Mouse (Mus musculus) stomach, embryonic 14.5 days (tissue): ENCODE data around the gene Cmtm1. TPM values are rescaled to one million over a fixed set of nuclear protein-coding genes. Genes with fewer than 3 reads are reported as not detected.
"Not testable (repeated sequence)": the region's sequence is repeated elsewhere in the genome, so short reads cannot be mapped to it uniquely, and the experiment has no call there.

Experiments
- ATAC-seq: fragments of 200-750 bp; cut with Nextera tagmentation; 2 replicates; pipeline ENCODE4 v1.8.0; 2017; ENCODE audit warnings: low read depth, moderate TSS enrichment; ENCODE audit not compliant: insufficient number of reproducible peaks, insufficient read depth, low FRiP score
- H3K27ac ChIP-seq: fragments of 300-500 bp; sonication (generic); 2 replicates; pipeline ENCODE4 v1.5.1; 2014; ENCODE audit warnings: mild to moderate bottlenecking, low read length, moderate library complexity, mixed read lengths
- H3K27me3 ChIP-seq: fragments of 300-500 bp; sonication (generic); 2 replicates; pipeline ENCODE4 v1.6.1; 2014; ENCODE audit warnings: low read length, control low read depth, mixed read lengths; ENCODE audit not compliant: control insufficient read depth, insufficient read depth
- H3K36me3 ChIP-seq: fragments of 300-500 bp; sonication (generic); 2 replicates; pipeline ENCODE4 v1.6.1; 2014; ENCODE audit warnings: mild to moderate bottlenecking, control low read depth, low read length, moderate library complexity, mixed read lengths; ENCODE audit not compliant: control insufficient read depth, insufficient read depth
- H3K4me1 ChIP-seq: fragments of 300-500 bp; sonication (generic); 2 replicates; pipeline ENCODE4 v1.6.1; 2014; ENCODE audit warnings: low read length, control low read depth, mixed read lengths; ENCODE audit not compliant: control insufficient read depth, insufficient read depth
- H3K4me2 ChIP-seq: fragments of 300-500 bp; sonication (generic); replicated peaks from 2 replicates; pipeline ENCODE4 v1.6.1; 2014; ENCODE audit warnings: low read depth, low read length, control low read depth
- H3K4me3 ChIP-seq: fragments of 300-500 bp; sonication (generic); 2 replicates; pipeline ENCODE4 v1.5.1; 2014; ENCODE audit warnings: low read depth, low read length, control low read depth
- H3K9ac ChIP-seq: fragments of 300-500 bp; sonication (generic); replicated peaks from 2 replicates; pipeline ENCODE4 v1.6.1; 2014; ENCODE audit warnings: low read depth, mild to moderate bottlenecking, control low read depth, low read length, moderate library complexity, mixed read lengths
- H3K9me3 ChIP-seq: fragments of 300-500 bp; sonication (generic); 2 replicates; pipeline ENCODE4 v1.6.1; 2016; ENCODE audit warnings: low read depth, low read length, control low read depth; ENCODE audit not compliant: control insufficient read depth
- WGBS: fragments of 180-500 bp; shearing (Covaris S2); extraction: QIAGEN DNeasy Blood & Tissue Kit; methylation state at CpG from one replicate; pipeline ENCODE4 v1.1.7; 2014; 5-methylcytosine and 5-hydroxymethylcytosine counted together
- polyA plus RNA-seq: library from polyadenylated mRNA; unstranded; fragments of >200 nt; fragmentation: Nextera tagmentation; extraction: Ambion mirVana; gene quantifications from 2 replicates; pipeline ENCODE4 v1.2.1, GENCODE M21; 2014

The Cmtm1 gene
- polyA plus RNA-seq, 1 experiment from 2014 or later, result not detected

- H3K36me3 ChIP-seq, result peaks cover 24% of the 10 kb centered on the region
- H3K27ac ChIP-seq, H3K4me2 ChIP-seq, H3K9ac ChIP-seq, H3K9me3 ChIP-seq, ATAC-seq, H3K4me3 ChIP-seq, H3K4me1 ChIP-seq, H3K27me3 ChIP-seq: not testable (repeated sequence)
- WGBS, result 97% methylated on average over 5 of the region's 5 CpGs
These were observed 48.1 kb downstream of the Cmtm1 start for GRCm38 (mm10) chr8:104261802-104262201.

GRCm38 (mm10) chr8:104253016-104253415 lies 56.9 kb downstream of the Cmtm1 start:
- peaks cover 3% of the 10 kb centered on the region; the same call in 1 of the 2 replicates for H3K36me3 ChIP-seq
- H3K4me3 ChIP-seq, result no peak overlapping the region
- no peak overlapping the region for H3K9ac ChIP-seq
- ATAC-seq, result no peak
- no peak overlapping the region for H3K4me2 ChIP-seq
- no peaks in the 10 kb centered on the region for H3K27me3 ChIP-seq
- peaks cover under 1% of the 10 kb centered on the region; the same call in 1 of the 2 replicates for H3K9me3 ChIP-seq
- no peaks in the 10 kb centered on the region; the same call in 1 of the 2 replicates for H3K4me1 ChIP-seq
- WGBS, result 93% methylated on average over 3 of the region's 3 CpGs
- no peak overlapping the region for H3K27ac ChIP-seq

- Histone ChIP-seq H3K4me3 (peak overlapping the region; percentile 63), H3K4me2 (peak overlapping the region; percentile 76), H3K27me3 (no peaks in the 10 kb centered on the region), H3K9me3 (no peaks in the 10 kb centered on the region), H3K4me1 (peaks cover 9% of the 10 kb centered on the region), H3K36me3 (no peaks in the 10 kb centered on the region), H3K9ac (peak overlapping the region; percentile 45), H3K27ac (peak overlapping the region; percentile 87; the same call in 1 of the 2 replicates)
- peak; percentile 42; the same call in 1 of the 2 replicates for ATAC-seq
- WGBS, result 0% methylated on average over 7 of the region's 7 CpGs
These were observed 58.5 kb downstream of the Cmtm1 start for GRCm38 (mm10) chr8:104251461-104251860.

- WGBS, result 4% methylated on average over 41 of the region's 41 CpGs
- peaks cover 9% of the 10 kb centered on the region for H3K4me1 ChIP-seq
- H3K4me3 ChIP-seq, result peak within 1 kb of the TSS; percentile 63
- H3K27me3 ChIP-seq, result no peaks in the 10 kb centered on the region
- H3K27ac ChIP-seq, result peak within 1 kb of the TSS; percentile 87
- H3K36me3 ChIP-seq, result no peaks in the 10 kb centered on the region
- H3K4me2 ChIP-seq, result peak within 1 kb of the TSS; percentile 76
- peak; percentile 88 for ATAC-seq
- no peaks in the 10 kb centered on the region for H3K9me3 ChIP-seq
- peak within 1 kb of the TSS; percentile 45 for H3K9ac ChIP-seq
These were observed 59.2 kb downstream of the Cmtm1 start, which contains the start of gene Cklf for GRCm38 (mm10) chr8:104250439-104251367. Cklf (plus strand) TSS chr8:104250861.

GRCm38 (mm10) chr8:104249442-104249996 lies 60.4 kb downstream of the Cmtm1 start:
- 85% methylated on average over 7 of the region's 7 CpGs for WGBS
- Histone ChIP-seq H3K27me3 (no peaks in the 10 kb centered on the region), H3K27ac (no peak overlapping the region), H3K4me3 (no peak overlapping the region), H3K4me2 (no peak overlapping the region), H3K4me1 (peaks cover 9% of the 10 kb centered on the region), H3K36me3 (no peaks in the 10 kb centered on the region), H3K9ac (no peak overlapping the region), H3K9me3 (no peaks in the 10 kb centered on the region)
- no peak for ATAC-seq

- Histone ChIP-seq H3K27ac (no peak within 1 kb of the TSS), H3K4me2 (peak within 1 kb of the TSS; percentile 76), H3K4me1 (peaks cover 9% of the 10 kb centered on the region), H3K9ac (peak within 1 kb of the TSS; percentile 61), H3K27me3 (no peaks in the 10 kb centered on the region), H3K36me3 (no peaks in the 10 kb centered on the region), H3K4me3 (peak within 1 kb of the TSS; percentile 87), H3K9me3 (no peaks in the 10 kb centered on the region)
- WGBS, result 1% methylated on average over 28 of the region's 28 CpGs
- ATAC-seq, result peak; percentile 86
These were observed 61.7 kb downstream of the Cmtm1 start, which contains the start of gene Tk2 for GRCm38 (mm10) chr8:104248276-104248675. Tk2 (minus strand) TSS chr8:104248558.

- Histone ChIP-seq H3K9ac (peak overlapping the region; percentile 61), H3K4me2 (peak overlapping the region; percentile 76), H3K27ac (no peak overlapping the region), H3K9me3 (no peaks in the 10 kb centered on the region), H3K4me3 (peak overlapping the region; percentile 87), H3K4me1 (peaks cover 9% of the 10 kb centered on the region), H3K27me3 (no peaks in the 10 kb centered on the region), H3K36me3 (peaks cover 2% of the 10 kb centered on the region; the same call in 1 of the 2 replicates)
- ATAC-seq, result no peak
- 5% methylated on average over 11 of the region's 11 CpGs for WGBS
These were observed 62.1 kb downstream of the Cmtm1 start for GRCm38 (mm10) chr8:104247908-104248275.

- Histone ChIP-seq H3K9ac (peak overlapping the region; percentile 61; the same call in 1 of the 2 replicates), H3K36me3 (peaks cover 5% of the 10 kb centered on the region; the same call in 1 of the 2 replicates), H3K4me1 (peaks cover 9% of the 10 kb centered on the region), H3K27me3 (no peaks in the 10 kb centered on the region), H3K9me3 (no peaks in the 10 kb centered on the region), H3K27ac (no peak overlapping the region), H3K4me2 (peak overlapping the region; percentile 76), H3K4me3 (peak overlapping the region; percentile 87)
- no peak for ATAC-seq
- 64% methylated on average over 22 of the region's 22 CpGs for WGBS
These were observed 62.7 kb downstream of the Cmtm1 start for GRCm38 (mm10) chr8:104247054-104247907.
